Mouse (Mus musculus) forebrain, postnatal 0 days (tissue): ENCODE data around the gene Tada3. TPM values are rescaled to one million over a fixed set of nuclear protein-coding genes. Genes with fewer than 3 reads are reported as not detected.
A peak's percentile ranks its signal among the peaks of the same experiment; 100 is the strongest.

ENCODE experiments used
- ATAC-seq: fragments of 200-750 bp; cut with Nextera tagmentation; 2 replicates; pipeline ENCODE4 v1.8.0; 2017; ENCODE audit warnings: mild to moderate bottlenecking, moderate library complexity
- DNase-seq: peaks from one replicate; pipeline ENCODE4 v3.0.0-alpha.2; 2015
- H3K27ac ChIP-seq: fragments of 300-500 bp; sonication (generic); 2 replicates; pipeline ENCODE4 v1.5.1; 2014; ENCODE audit warnings: low read depth, mild to moderate bottlenecking, antibody characterized with exemption, low read length, moderate library complexity, mixed read lengths
- H3K27me3 ChIP-seq: fragments of 300-500 bp; sonication (generic); 2 replicates; pipeline ENCODE4 v1.6.1; 2014; ENCODE audit warnings: mild to moderate bottlenecking, low read length, mixed read lengths; ENCODE audit not compliant: insufficient read depth
- H3K36me3 ChIP-seq: fragments of 300-500 bp; sonication (generic); 2 replicates; pipeline ENCODE4 v1.6.1; 2014; ENCODE audit warnings: mild to moderate bottlenecking, moderate library complexity; ENCODE audit not compliant: insufficient read depth
- H3K4me1 ChIP-seq: fragments of 300-500 bp; sonication (generic); 2 replicates; pipeline ENCODE4 v1.6.1; 2014; ENCODE audit warnings: antibody characterized with exemption; ENCODE audit not compliant: insufficient read depth
- H3K4me2 ChIP-seq: fragments of 300-500 bp; sonication (generic); 2 replicates; pipeline ENCODE4 v1.6.1; 2014; ENCODE audit warnings: low read depth, mild to moderate bottlenecking, moderate library complexity
- H3K4me3 ChIP-seq: fragments of 300-500 bp; sonication (generic); 2 replicates; pipeline ENCODE4 v1.5.1; 2014; ENCODE audit warnings: low read depth, low read length, mixed read lengths
- H3K9ac ChIP-seq: fragments of 300-500 bp; sonication (generic); 2 replicates; pipeline ENCODE4 v1.6.1; 2014; ENCODE audit warnings: mild to moderate bottlenecking
- H3K9me3 ChIP-seq: fragments of 300-500 bp; sonication (generic); 2 replicates; pipeline ENCODE4 v1.6.1; 2016; ENCODE audit warnings: low read length
- CTCF ChIP-seq: sonication (generic); IDR thresholded peaks from 2 replicates; pipeline ENCODE4 v1.5.1; 2016; ENCODE audit warnings: antibody characterized with exemption, control low read depth, low read depth
- WGBS: fragments of 180-500 bp; shearing (Covaris S2); extraction: QIAGEN DNeasy Blood & Tissue Kit; methylation state at CpG from one replicate; pipeline ENCODE4 v1.1.7; 2014; 5-methylcytosine and 5-hydroxymethylcytosine counted together
- polyA plus RNA-seq: library from polyadenylated mRNA; unstranded; fragments of >200 nt; fragmentation: Nextera tagmentation; extraction: Ambion mirVana; gene quantifications from 2 replicates; pipeline ENCODE4 v1.2.1, GENCODE M21; 2015
- total RNA-seq: library from RNA; depleted of rRNA; stranded (reverse); fragments of >200 nt; gene quantifications from 2 replicates; pipeline ENCODE4 v1.2.3, GENCODE M21; 2014; rRNA removed

Tada3 gene
- total RNA-seq: 28.5 and 34.7 TPM in 2 replicates
- polyA plus RNA-seq: 69.1 and 84.4 TPM in 2 replicates

GRCm38 (mm10) chr6:113377496-113378385 lies at the start of gene Tada3, which contains the start of gene Arpc4:
Tada3 (minus strand) TSS chr6:113377883.
Arpc4 (plus strand) TSS chr6:113378115.
- Histone ChIP-seq H3K9me3 (no peaks in the 10 kb centered on the region), H3K4me1 (peaks cover 14% of the 10 kb centered on the region), H3K36me3 (peaks cover 47% of the 10 kb centered on the region), H3K4me2 (peak within 1 kb of the TSS; percentile 91), H3K4me3 (peak within 1 kb of the TSS; percentile 99), H3K27ac (peak within 1 kb of the TSS; percentile 86), H3K27me3 (no peaks in the 10 kb centered on the region), H3K9ac (peak within 1 kb of the TSS; percentile 87)
- ATAC-seq (peak; percentile 97), DNase-seq (peak; percentile 97)
- TF ChIP-seq CTCF: peak; percentile 32; the same call in 1 of the 2 replicates
- 1% methylated on average over 59 of the region's 61 CpGs for WGBS

GRCm38 (mm10) chr6:113427397-113427796 lies 49.7 kb upstream of the Tada3 start:
- H3K27me3 ChIP-seq: no peaks in the 10 kb centered on the region
- no peaks in the 10 kb centered on the region for H3K36me3 ChIP-seq
- no peak overlapping the region for H3K4me3 ChIP-seq
- no peaks in the 10 kb centered on the region for H3K4me1 ChIP-seq
- H3K9ac ChIP-seq: no peak overlapping the region
- ATAC-seq: no peak
- WGBS: 64% methylated on average over 3 of the region's 3 CpGs
- no peak overlapping the region for H3K27ac ChIP-seq
- H3K9me3 ChIP-seq: no peaks in the 10 kb centered on the region
- DNase-seq: peak; percentile 28
- H3K4me2 ChIP-seq: no peak overlapping the region
- peak; percentile 77 for TF ChIP-seq CTCF

DNA sequence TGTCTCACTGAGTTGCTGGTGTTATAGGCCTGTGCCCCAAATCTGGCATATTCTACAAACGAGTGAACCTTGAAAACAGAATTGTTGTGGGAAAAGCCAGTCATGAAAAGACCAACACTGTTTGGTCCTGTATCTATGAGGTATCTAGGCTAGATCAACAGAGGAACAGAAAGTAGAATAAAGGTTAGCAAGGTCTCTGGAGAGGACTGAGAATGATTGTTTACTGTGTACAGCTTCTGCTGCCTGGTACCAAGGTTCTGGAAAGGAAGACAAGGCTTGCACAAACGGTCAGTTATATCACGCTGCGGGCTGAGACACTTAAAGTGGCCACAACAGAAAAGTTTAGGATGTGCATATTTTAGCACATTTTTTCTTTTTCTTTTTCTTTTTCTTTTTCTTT lies 49.0 kb upstream of the Tada3 start:
- Histone ChIP-seq H3K4me2 (no peak overlapping the region), H3K36me3 (no peaks in the 10 kb centered on the region), H3K9ac (no peak overlapping the region), H3K4me3 (no peak overlapping the region), H3K27ac (no peak overlapping the region), H3K4me1 (no peaks in the 10 kb centered on the region), H3K27me3 (no peaks in the 10 kb centered on the region), H3K9me3 (no peaks in the 10 kb centered on the region)
- WGBS: 92% methylated on average over 4 of the region's 4 CpGs
- TF ChIP-seq CTCF: no peak
- DNase-seq: no peak
- no peak for ATAC-seq

- Histone ChIP-seq H3K27ac (no peak overlapping the region), H3K27me3 (no peaks in the 10 kb centered on the region), H3K36me3 (no peaks in the 10 kb centered on the region), H3K4me3 (no peak overlapping the region), H3K9me3 (no peaks in the 10 kb centered on the region), H3K4me1 (no peaks in the 10 kb centered on the region), H3K9ac (no peak overlapping the region), H3K4me2 (no peak overlapping the region)
- no peak for TF ChIP-seq CTCF
- WGBS: 84% methylated on average over 7 of the region's 7 CpGs
- DNase-seq (no peak), ATAC-seq (no peak)
Observed at GRCm38 (mm10) chr6:113424187-113424586, 46.5 kb upstream of the Tada3 start.

GRCm38 (mm10) chr6:113423000-113423399 lies 45.3 kb upstream of the Tada3 start:
- Histone ChIP-seq H3K27me3 (no peaks in the 10 kb centered on the region), H3K4me3 (no peak overlapping the region), H3K9ac (no peak overlapping the region), H3K9me3 (no peaks in the 10 kb centered on the region), H3K4me1 (no peaks in the 10 kb centered on the region), H3K27ac (no peak overlapping the region), H3K4me2 (no peak overlapping the region), H3K36me3 (no peaks in the 10 kb centered on the region)
- WGBS: 69% methylated on average over 4 of the region's 4 CpGs
- TF ChIP-seq CTCF: no peak
- ATAC-seq (no peak), DNase-seq (no peak)

GRCm38 (mm10) chr6:113419199-113419587 lies 41.5 kb upstream of the Tada3 start, which contains the start of gene Rpusd3:
Rpusd3 (minus strand) TSS chr6:113419340.
- Histone ChIP-seq H3K4me3 (peak within 1 kb of the TSS; percentile 59), H3K27ac (peak within 1 kb of the TSS; percentile 17; the same call in 1 of the 2 replicates), H3K9ac (peak within 1 kb of the TSS; percentile 63), H3K36me3 (no peaks in the 10 kb centered on the region; the same call in 1 of the 2 replicates), H3K4me2 (peak within 1 kb of the TSS; percentile 82), H3K4me1 (no peaks in the 10 kb centered on the region), H3K27me3 (no peaks in the 10 kb centered on the region), H3K9me3 (no peaks in the 10 kb centered on the region)
- under 1% methylated on average over 25 of the region's 25 CpGs for WGBS
- peak; percentile 100 for ATAC-seq
- no peak for TF ChIP-seq CTCF
- DNase-seq: peak; percentile 99
